Mouse (Mus musculus) olfactory bulb, adult 2 months (tissue): Measurements from ENCODE around the gene Cs.

ENCODE experiments used
- CTCF ChIP-seq: fragments of 200-500 bp; IDR thresholded peaks from 2 replicates; pipeline ENCODE4 v1.5.1; 2012; ENCODE audit warnings: low read depth, mild to moderate bottlenecking, low read length, moderate library complexity; ENCODE audit not compliant: insufficient read depth
- POLR2A ChIP-seq: fragments of 200-500 bp; IDR thresholded peaks from 2 replicates; pipeline ENCODE4 v1.6.1; 2012; ENCODE audit warnings: mild to moderate bottlenecking, low read depth, low read length, moderate library complexity; ENCODE audit not compliant: insufficient read depth

DNA sequence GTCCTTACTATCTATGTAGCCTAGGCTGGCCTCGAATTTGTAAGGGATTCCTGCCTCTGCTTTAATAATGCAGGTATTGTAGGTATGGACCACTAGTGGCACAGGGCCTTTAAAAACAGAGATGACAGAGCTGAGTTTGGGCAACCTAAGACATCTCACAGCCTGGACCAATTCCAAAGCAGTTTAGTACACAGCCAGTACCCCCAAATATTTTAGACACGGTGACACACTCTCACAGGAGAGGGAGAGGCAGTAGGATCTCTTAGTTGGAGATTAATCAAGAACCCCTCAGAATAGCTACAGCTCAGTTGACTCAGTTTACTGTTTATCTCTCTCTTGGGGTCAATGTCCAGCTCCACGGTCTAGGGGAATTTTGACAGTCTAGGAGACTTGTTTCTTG is 35.2 kb upstream of the Cs start:
- TF ChIP-seq CTCF (no peak), POLR2A (no peak)
